In the genomic region with DNA sequence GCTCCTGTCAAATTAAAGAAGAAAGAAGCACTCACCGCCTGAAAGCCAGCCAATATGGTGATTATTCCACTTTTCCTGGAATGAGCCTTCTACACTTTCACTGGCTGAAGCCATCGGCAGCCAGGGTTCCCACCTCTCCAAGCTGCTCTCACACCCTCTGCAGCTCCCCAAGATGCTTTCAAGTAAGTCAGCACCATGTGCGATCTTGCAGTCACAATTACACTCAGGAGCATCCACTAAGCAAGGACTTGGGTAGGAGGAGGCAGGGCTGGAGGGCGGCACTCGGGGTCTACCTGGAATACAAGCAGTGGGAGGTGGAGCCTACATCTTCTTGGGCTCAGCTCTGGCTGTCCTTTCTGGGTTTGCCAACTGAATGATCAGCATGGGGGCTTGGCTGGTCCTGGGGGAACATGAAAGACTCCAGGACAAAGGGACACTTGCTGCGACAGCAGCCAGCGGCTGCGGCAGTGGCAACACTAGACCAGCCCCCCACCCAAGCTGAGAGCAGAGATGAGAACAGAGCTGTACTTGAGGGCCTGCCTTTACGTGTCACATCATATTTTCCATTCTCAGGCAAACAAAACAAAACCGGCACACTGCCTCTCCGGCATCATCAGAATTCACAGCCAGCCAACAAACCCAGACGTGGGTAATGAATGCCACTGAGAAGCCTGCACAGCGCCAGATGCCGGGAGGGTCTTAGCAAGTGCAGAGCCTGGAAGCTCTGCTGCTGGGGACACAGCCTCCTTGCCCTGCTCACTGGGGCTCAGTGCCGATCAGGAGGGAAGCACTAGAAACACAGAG, we compare ENCODE assay signal across 9 mouse cellular contexts.
DNase-seq lines count a peak whose midpoint lies in the region; ATAC-seq and TF ChIP-seq lines count a peak whose summit lies in the region.
"Had no signal": no experiment of that assay in that cellular context is flagged by ENCODE, and none has a peak within 500 bp of the region (broad histone marks: within the 10 kb centered on the region; RNA-seq: fewer than 3 reads in every experiment).

No protein-coding gene starts in this region.

- H3K4me2 ChIP-seq in embryonic facial prominence, embryonic 12.5 days (replicated peaks) = peak overlapping the region; percentile 23
- H3K4me2 ChIP-seq in hindbrain, embryonic 15.5 days = peak overlapping the region; percentile 61

- H3K36me3 ChIP-seq in embryonic facial prominence, embryonic 12.5 days = no peaks in the 10 kb centered on the region
- no peaks in the 10 kb centered on the region for H3K36me3 ChIP-seq in hindbrain, embryonic 15.5 days

- no peaks in the 10 kb centered on the region for H3K9me3 ChIP-seq in embryonic facial prominence, embryonic 12.5 days
- H3K9me3 ChIP-seq in hindbrain, embryonic 15.5 days = no peaks in the 10 kb centered on the region

- 19% methylated on average over 15 of the region's 15 CpGs for WGBS in embryonic facial prominence, embryonic 12.5 days
- WGBS in hindbrain, embryonic 15.5 days = 11% methylated on average over 15 of the region's 15 CpGs

- DNase-seq in layer of hippocampus, adult 2 months (ENCODE audit: low spot score in 2 of 2) = no peak
- DNase-seq in layer of hippocampus, adult 11-12 months (ENCODE audit: low spot score) = no peak
- peak; percentile 55 for DNase-seq in retina, embryonic 14.5 days (ENCODE audit: low spot score)
- DNase-seq in adrenal gland, postnatal 14 days = no peak
- DNase-seq in spleen, adult 12 weeks (ENCODE audit: low spot score) = no peak
- no peak for DNase-seq in adrenal gland, postnatal 25 days

- 0 out of 2 replicates have a peak, but pooled peaks cover 4% of the 10 kb centered on the region for H3K27me3 ChIP-seq in embryonic facial prominence, embryonic 12.5 days
- H3K27me3 ChIP-seq in hindbrain, embryonic 15.5 days = no peaks in the 10 kb centered on the region
- H3K27me3 ChIP-seq: Patski had no signal

- ATAC-seq in embryonic facial prominence, embryonic 12.5 days (ENCODE audit: insufficient number of reproducible peaks, insufficient read depth, low FRiP score, low TSS enrichment) = no peak
- 0 out of 2 replicates have a peak, but pooled peaks have one; percentile 12 for ATAC-seq in hindbrain, embryonic 15.5 days (ENCODE audit: low FRiP score, low read depth)
- ATAC-seq: Patski had no signal

- no peak for TF ChIP-seq CTCF in layer of hippocampus, adult 2 months (conservative IDR thresholded peaks at IDR 0.05)

- H3K9ac ChIP-seq in embryonic facial prominence, embryonic 12.5 days = no peak overlapping the region
- H3K9ac ChIP-seq in hindbrain, embryonic 15.5 days = peak overlapping the region; percentile 40

- H3K27ac ChIP-seq in layer of hippocampus, adult 2 months = peak overlapping the region; percentile 97
- H3K27ac ChIP-seq in embryonic facial prominence, embryonic 12.5 days = peak overlapping the region; percentile 63; the same call in 1 of the 2 replicates
- H3K27ac ChIP-seq in hindbrain, embryonic 15.5 days (replicated peaks) = peak overlapping the region; percentile 87

- H3K4me1 ChIP-seq in embryonic facial prominence, embryonic 12.5 days = peaks cover 37% of the 10 kb centered on the region
- peaks cover 71% of the 10 kb centered on the region for H3K4me1 ChIP-seq in hindbrain, embryonic 15.5 days (replicated peaks)

- peak overlapping the region; percentile 80 for H3K4me3 ChIP-seq in layer of hippocampus, adult 2 months
- no peak overlapping the region for H3K4me3 ChIP-seq in embryonic facial prominence, embryonic 12.5 days
- peak overlapping the region; percentile 35 for H3K4me3 ChIP-seq in hindbrain, embryonic 15.5 days
